Mouse (Mus musculus): ENCODE measurements at regions not wholly inside any gene's neighbourhood (a gene's known extent, or its start where the extent isn't known, plus 50 kb on each side); places are given as distances from the start of the nearest gene placed in this dataset.

- peak; percentile 85 to 92 for DNase-seq (ENCODE audit: low spot score in 2 of 2)
Measured at GRCm38 (mm10) chr9:49873550-49873949, 74.8 kb upstream of the Ncam1 start.

- no peak for DNase-seq (ENCODE audit: low spot score in 2 of 2)
Measured at GRCm38 (mm10) chr9:49851522-49851921, 52.8 kb upstream of the Ncam1 start.

- no peak for DNase-seq (ENCODE audit: low spot score in 2 of 2)
Measured at GRCm38 (mm10) chr9:49849442-49849841, 50.7 kb upstream of the Ncam1 start.

- no peak for DNase-seq (ENCODE audit: low spot score in 2 of 2)
Measured at GRCm38 (mm10) chr9:49848943-49849342, 50.2 kb upstream of the Ncam1 start.
